Mouse (Mus musculus) hindbrain, embryonic 14.5 days (tissue): ENCODE results near the gene BC028528. TPM values are rescaled to one million over a fixed set of nuclear protein-coding genes. Genes with fewer than 3 reads are reported as not detected.

Source experiments
- ATAC-seq: fragments of 200-750 bp; cut with Nextera tagmentation; 2 replicates; pipeline ENCODE4 v1.8.0; 2017; ENCODE audit warnings: moderate number of reproducible peaks, mild to moderate bottlenecking, moderate TSS enrichment, moderate library complexity; ENCODE audit not compliant: low FRiP score
- DNase-seq: peaks from one replicate; pipeline ENCODE4 v3.0.0-alpha.2; 2015; ENCODE audit warnings: low spot score
- H3K27ac ChIP-seq: fragments of 300-500 bp; sonication (generic); 2 replicates; pipeline ENCODE4 v1.5.1; 2014; ENCODE audit warnings: mild to moderate bottlenecking, moderate library complexity
- H3K27me3 ChIP-seq: fragments of 300-500 bp; sonication (generic); 2 replicates; pipeline ENCODE4 v1.6.1; 2014; ENCODE audit warnings: mild to moderate bottlenecking, low read length, mixed read lengths; ENCODE audit not compliant: control insufficient read depth, insufficient read depth
- H3K36me3 ChIP-seq: fragments of 300-500 bp; sonication (generic); replicated peaks from 2 replicates; pipeline ENCODE4 v1.6.1; 2014; ENCODE audit not compliant: control insufficient read depth, insufficient read depth
- H3K4me1 ChIP-seq: fragments of 300-500 bp; sonication (generic); replicated peaks from 2 replicates; pipeline ENCODE4 v1.6.1; 2014; ENCODE audit warnings: antibody characterized with exemption, low read length, mixed read lengths; ENCODE audit not compliant: control insufficient read depth, insufficient read depth
- H3K4me2 ChIP-seq: fragments of 300-500 bp; sonication (generic); replicated peaks from 2 replicates; pipeline ENCODE4 v1.6.1; 2014; ENCODE audit warnings: mild to moderate bottlenecking, moderate library complexity
- H3K4me3 ChIP-seq: fragments of 300-500 bp; sonication (generic); replicated peaks from 2 replicates; pipeline ENCODE4 v1.5.1; 2014; ENCODE audit warnings: mild to moderate bottlenecking, low read length
- H3K9ac ChIP-seq: fragments of 300-500 bp; sonication (generic); 2 replicates; pipeline ENCODE4 v1.6.1; 2014
- H3K9me3 ChIP-seq: fragments of 300-500 bp; sonication (generic); 2 replicates; pipeline ENCODE4 v1.6.1; 2016; ENCODE audit warnings: low read length; ENCODE audit not compliant: control insufficient read depth
- WGBS: fragments of 180-500 bp; shearing (Covaris S2); extraction: QIAGEN DNeasy Blood & Tissue Kit; methylation state at CpG from one replicate; pipeline ENCODE4 v1.1.7; 2014; 5-methylcytosine and 5-hydroxymethylcytosine counted together
- polyA plus RNA-seq: library from polyadenylated mRNA; unstranded; fragments of >200 nt; fragmentation: Nextera tagmentation; extraction: Ambion mirVana; gene quantifications from 2 replicates; pipeline ENCODE4 v1.2.1, GENCODE M21; 2014

Gene BC028528
- polyA plus RNA-seq, 1 experiment from 2014 or later = 26.2 TPM

GRCm38 (mm10) chr3:95856115-95856514 lies 35.7 kb downstream of the BC028528 start:
- no peak for DNase-seq
- ATAC-seq = peak; percentile 18; the same call in 1 of the 2 replicates
- Histone ChIP-seq H3K27ac (peak overlapping the region; percentile 40; the same call in 1 of the 2 replicates), H3K9ac (peak overlapping the region; percentile 71), H3K4me2 (peak overlapping the region; percentile 56), H3K9me3 (no peaks in the 10 kb centered on the region), H3K36me3 (peaks cover 23% of the 10 kb centered on the region), H3K27me3 (no peaks in the 10 kb centered on the region), H3K4me3 (peak overlapping the region; percentile 84), H3K4me1 (peaks cover 11% of the 10 kb centered on the region)
- WGBS = 30% methylated on average over 7 of the region's 7 CpGs

DNA sequence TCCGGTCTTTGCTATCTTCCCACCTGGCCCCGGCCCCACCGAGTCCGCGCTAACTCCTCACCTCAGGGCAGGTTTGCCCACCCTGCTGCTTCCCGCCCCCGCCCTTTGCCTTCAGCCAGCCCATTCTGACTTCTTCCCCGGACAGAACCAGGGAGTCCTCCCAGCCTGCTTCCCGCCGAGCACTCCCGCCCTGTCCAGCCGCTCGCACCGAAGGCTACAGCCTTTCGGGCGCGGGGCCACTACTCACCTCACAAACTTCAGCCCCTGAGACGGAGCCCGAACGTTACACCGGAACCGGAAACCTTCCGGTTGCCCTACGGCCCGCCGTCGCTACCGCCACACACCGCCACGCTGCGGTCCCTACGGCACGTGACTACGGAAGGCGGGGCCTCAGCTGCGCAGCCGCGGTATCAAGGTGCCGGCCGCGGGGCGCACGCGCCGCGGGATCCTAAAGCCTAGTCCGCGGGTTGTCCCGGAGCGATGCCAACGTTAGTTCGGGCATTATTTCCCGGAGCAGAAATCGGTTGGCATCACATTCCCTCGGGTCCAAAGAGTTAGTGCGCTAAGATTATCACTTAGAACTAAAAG lies 36.2 kb downstream of the BC028528 start, which contains the start of gene Prpf3:
Gene Prpf3, minus strand, starts transcription at position 384 of the 588 bp plus-strand sequence.
- Histone ChIP-seq H3K4me3 (peak within 1 kb of the TSS; percentile 84), H3K9me3 (no peaks in the 10 kb centered on the region), H3K9ac (peak within 1 kb of the TSS; percentile 71), H3K27ac (peak within 1 kb of the TSS; percentile 79), H3K36me3 (peaks cover 28% of the 10 kb centered on the region), H3K4me1 (peaks cover 11% of the 10 kb centered on the region), H3K27me3 (no peaks in the 10 kb centered on the region), H3K4me2 (peak within 1 kb of the TSS; percentile 56)
- peak; percentile 97 for ATAC-seq
- under 1% methylated on average over 56 of the region's 56 CpGs for WGBS
- peak; percentile 92 for DNase-seq

GRCm38 (mm10) chr3:95851317-95851716 lies 40.5 kb downstream of the BC028528 start:
- no peak overlapping the region for H3K4me2 ChIP-seq
- no peak overlapping the region for H3K4me3 ChIP-seq
- DNase-seq (no peak), ATAC-seq (no peak)
- H3K27ac ChIP-seq = no peak overlapping the region
- no peak overlapping the region for H3K9ac ChIP-seq
- H3K36me3 ChIP-seq = peaks cover 71% of the 10 kb centered on the region
- WGBS = 98% methylated on average over 8 of the region's 8 CpGs
- H3K27me3 ChIP-seq = no peaks in the 10 kb centered on the region
- H3K4me1 ChIP-seq = peaks cover 11% of the 10 kb centered on the region
- H3K9me3 ChIP-seq = no peaks in the 10 kb centered on the region

- Histone ChIP-seq H3K9ac (no peak overlapping the region), H3K4me1 (peaks cover 8% of the 10 kb centered on the region), H3K27ac (no peak overlapping the region), H3K4me3 (no peak overlapping the region), H3K4me2 (no peak overlapping the region), H3K27me3 (no peaks in the 10 kb centered on the region), H3K36me3 (peaks cover 78% of the 10 kb centered on the region), H3K9me3 (no peaks in the 10 kb centered on the region)
- 87% methylated on average over 4 of the region's 4 CpGs for WGBS
- DNase-seq (no peak), ATAC-seq (no peak)
Measured at GRCm38 (mm10) chr3:95850611-95851010, 41.2 kb downstream of the BC028528 start.

DNA sequence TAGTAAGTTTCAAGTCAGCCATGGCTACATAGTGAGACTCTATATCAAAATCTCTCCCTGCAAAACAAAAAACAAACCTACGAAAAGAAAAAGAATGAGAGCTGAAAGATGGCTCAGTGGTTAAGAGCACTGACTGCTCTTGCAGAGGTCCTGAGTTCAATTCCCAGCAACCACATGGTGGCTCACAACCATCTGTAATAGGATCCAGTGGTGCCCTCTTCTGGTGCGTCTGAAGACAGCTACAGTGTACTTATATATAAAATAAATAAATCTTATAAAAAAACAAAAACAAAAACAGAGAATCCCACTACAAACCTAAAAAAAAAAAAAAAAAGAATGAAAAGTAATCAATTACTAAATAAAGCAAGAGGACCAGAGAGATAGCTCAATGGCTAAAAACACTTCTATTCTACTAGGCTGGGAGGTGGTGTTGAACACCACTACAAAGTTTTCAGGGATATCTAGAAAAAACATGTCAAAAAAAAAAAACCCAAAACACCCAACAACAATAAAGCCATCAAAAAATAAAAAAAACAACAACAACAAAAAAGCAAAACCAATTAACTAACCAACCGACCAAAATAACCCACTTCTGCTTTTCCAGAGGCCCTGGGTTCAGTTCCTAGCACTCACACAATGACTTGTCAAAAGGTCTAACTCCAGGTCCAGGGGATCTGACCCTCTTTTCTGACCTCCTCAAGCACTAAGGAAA lies 49.1 kb downstream of the BC028528 start:
- no peaks in the 10 kb centered on the region for H3K9me3 ChIP-seq
- H3K4me2 ChIP-seq = no peak overlapping the region
- WGBS = 92% methylated on average over 3 of the region's 3 CpGs
- H3K4me3 ChIP-seq = no peak overlapping the region
- H3K4me1 ChIP-seq = no peaks in the 10 kb centered on the region
- no peak for ATAC-seq
- H3K27ac ChIP-seq = no peak overlapping the region
- DNase-seq = no peak
- peaks cover 96% of the 10 kb centered on the region for H3K36me3 ChIP-seq
- H3K9ac ChIP-seq = no peak overlapping the region
- H3K27me3 ChIP-seq = no peaks in the 10 kb centered on the region

- H3K27ac ChIP-seq = no peak overlapping the region
- no peak for ATAC-seq
- no peak overlapping the region for H3K9ac ChIP-seq
- H3K4me3 ChIP-seq = no peak overlapping the region
- WGBS = 97% methylated on average over 2 of the region's 2 CpGs
- no peak overlapping the region for H3K4me2 ChIP-seq
- no peaks in the 10 kb centered on the region for H3K4me1 ChIP-seq
- no peak for DNase-seq
- no peaks in the 10 kb centered on the region for H3K9me3 ChIP-seq
- no peaks in the 10 kb centered on the region for H3K27me3 ChIP-seq
- peaks cover 92% of the 10 kb centered on the region for H3K36me3 ChIP-seq
Measured at GRCm38 (mm10) chr3:95839250-95839649, 52.6 kb downstream of the BC028528 start.

Other genes starting within 250 kb of the BC028528 start
- 60.3 and 72.3 TPM in 2 replicates for gene Mcl1, start 233.2 kb downstream of the BC028528 start, polyA plus RNA-seq
- 0.35 and 1.3 TPM in 2 replicates for gene Adamtsl4, start 204.1 kb downstream of the BC028528 start, polyA plus RNA-seq
- 11.1 and 12.5 TPM in 2 replicates for gene Ecm1, start 152.4 kb downstream of the BC028528 start, polyA plus RNA-seq
- gene Tars2, start 131.8 kb downstream of the BC028528 start, polyA plus RNA-seq = 43.2 and 49.0 TPM in 2 replicates
- gene Rprd2, start 73.1 kb downstream of the BC028528 start, polyA plus RNA-seq = 20.8 and 21.2 TPM in 2 replicates
- 33.5 and 35.7 TPM in 2 replicates for gene Prpf3, start 36.1 kb downstream of the BC028528 start, polyA plus RNA-seq
- gene Mrps21, start 20.5 kb downstream of the BC028528 start, polyA plus RNA-seq = 254 and 293 TPM in 2 replicates
- 2.4 and 2.7 TPM in 2 replicates for gene Ciart, start 9.8 kb downstream of the BC028528 start, polyA plus RNA-seq
- gene Aph1a, start 2.0 kb upstream of the BC028528 start, polyA plus RNA-seq = 34.9 and 38.6 TPM in 2 replicates
- gene Car14, start 12.7 kb upstream of the BC028528 start, polyA plus RNA-seq = 12.1 and 13.0 TPM in 2 replicates
- 37.1 and 37.5 TPM in 2 replicates for gene Anp32e, start 37.2 kb upstream of the BC028528 start, polyA plus RNA-seq
- gene Plekho1, start 104.0 kb upstream of the BC028528 start, polyA plus RNA-seq = 47.1 and 49.0 TPM in 2 replicates
- 44.8 and 46.8 TPM in 2 replicates for gene Vps45, start 166.5 kb upstream of the BC028528 start, polyA plus RNA-seq
- 7.1 and 7.9 TPM in 2 replicates for gene Otud7b, start 212.5 kb upstream of the BC028528 start, polyA plus RNA-seq